Mouse (Mus musculus): ENCODE results near the gene Pgc. TPM values are rescaled to one million over a fixed set of nuclear protein-coding genes. Genes with fewer than 3 reads are reported as not detected.
A peak's percentile ranks its signal among the peaks of the same experiment; 100 is the strongest.

Pgc gene
- polyA plus RNA-seq, 1 experiment from 2014 or later: 0.17 TPM

- ATAC-seq (ENCODE audit: extremely low read depth, insufficient number of reproducible peaks, low FRiP score, low TSS enrichment): no peak
- H3K4me1 ChIP-seq: peaks cover 62% of the 10 kb centered on the region
Observed at GRCm38 (mm10) chr17:47754246-47754645, 27.6 kb downstream of the Pgc start.

GRCm38 (mm10) chr17:47756366-47756765 lies 29.7 kb downstream of the Pgc start:
- peak overlapping the region; percentile 20; the same call in 1 of the 2 replicates for H3K4me2 ChIP-seq
- peak overlapping the region; percentile 87 for H3K27ac ChIP-seq (replicated peaks)
- H3K9me3 ChIP-seq: 0 out of 2 replicates have a peak, but pooled peaks cover 4% of the 10 kb centered on the region
- no peak overlapping the region for H3K4me3 ChIP-seq
- H3K27me3 ChIP-seq (replicated peaks): no peaks in the 10 kb centered on the region
- peaks cover 12% of the 10 kb centered on the region for H3K36me3 ChIP-seq
- ATAC-seq (ENCODE audit: extremely low read depth, insufficient number of reproducible peaks, low FRiP score, low TSS enrichment): 0 out of 2 replicates have a peak, but pooled peaks have one; percentile 21
- peak overlapping the region; percentile 61 for H3K9ac ChIP-seq
- H3K4me1 ChIP-seq: peaks cover 67% of the 10 kb centered on the region
- WGBS: 11% methylated on average over 6 of the region's 6 CpGs

More at GRCm38 (mm10) chr17:47754246-47754645, 27.6 kb downstream of the Pgc start:
- H3K27me3 ChIP-seq (replicated peaks): no peaks in the 10 kb centered on the region
- peaks cover 20% of the 10 kb centered on the region for H3K36me3 ChIP-seq
- 74% methylated on average over 10 of the region's 13 CpGs for WGBS
- H3K9me3 ChIP-seq: 0 out of 2 replicates have a peak, but pooled peaks cover 4% of the 10 kb centered on the region
- 0 out of 2 replicates have a peak overlapping the region, but pooled peaks have one; percentile 38 for H3K27ac ChIP-seq (replicated peaks)
- H3K4me2 ChIP-seq: no peak overlapping the region
- H3K9ac ChIP-seq: peak overlapping the region; percentile 33; the same call in 1 of the 2 replicates
- no peak overlapping the region for H3K4me3 ChIP-seq

GRCm38 (mm10) chr17:47757056-47757610 lies 30.5 kb downstream of the Pgc start:
- H3K9me3 ChIP-seq: no peaks in the 10 kb centered on the region
- H3K27ac ChIP-seq (replicated peaks): peak overlapping the region; percentile 87
- 61% methylated on average over 7 of the region's 7 CpGs for WGBS
- peaks cover 69% of the 10 kb centered on the region for H3K4me1 ChIP-seq
- ATAC-seq (ENCODE audit: extremely low read depth, insufficient number of reproducible peaks, low FRiP score, low TSS enrichment): no peak
- no peak overlapping the region for H3K4me2 ChIP-seq
- H3K4me3 ChIP-seq: no peak overlapping the region
- peaks cover 5% of the 10 kb centered on the region; the same call in 1 of the 2 replicates for H3K36me3 ChIP-seq
- no peaks in the 10 kb centered on the region for H3K27me3 ChIP-seq (replicated peaks)
- peak overlapping the region; percentile 61 for H3K9ac ChIP-seq

- Histone ChIP-seq H3K4me1 (peaks cover 70% of the 10 kb centered on the region), H3K4me3 (no peak overlapping the region), H3K9me3 (no peaks in the 10 kb centered on the region), H3K4me2 (peak overlapping the region; percentile 55), H3K36me3 (no peaks in the 10 kb centered on the region), H3K9ac (peak overlapping the region; percentile 68), H3K27me3 (replicated peaks) (no peaks in the 10 kb centered on the region), H3K27ac (replicated peaks) (peak overlapping the region; percentile 72)
- WGBS: 49% methylated on average over 15 of the region's 15 CpGs
- ATAC-seq (ENCODE audit: extremely low read depth, insufficient number of reproducible peaks, low FRiP score, low TSS enrichment): 0 out of 2 replicates have a peak, but pooled peaks have one; percentile 12
Observed at GRCm38 (mm10) chr17:47759702-47760410, 33.2 kb downstream of the Pgc start.

GRCm38 (mm10) chr17:47762028-47762427 lies 35.4 kb downstream of the Pgc start:
- H3K4me1 ChIP-seq: peaks cover 57% of the 10 kb centered on the region
- peak overlapping the region; percentile 94 for H3K27ac ChIP-seq (replicated peaks)
- H3K27me3 ChIP-seq (replicated peaks): no peaks in the 10 kb centered on the region
- ATAC-seq (ENCODE audit: extremely low read depth, insufficient number of reproducible peaks, low FRiP score, low TSS enrichment): no peak
- H3K9ac ChIP-seq: peak overlapping the region; percentile 50
- no peaks in the 10 kb centered on the region for H3K9me3 ChIP-seq
- WGBS: 60% methylated on average over 7 of the region's 7 CpGs
- H3K36me3 ChIP-seq: no peaks in the 10 kb centered on the region
- H3K4me2 ChIP-seq: no peak overlapping the region
- H3K4me3 ChIP-seq: no peak overlapping the region

GRCm38 (mm10) chr17:47762518-47763340 lies 36.1 kb downstream of the Pgc start:
- Histone ChIP-seq H3K36me3 (no peaks in the 10 kb centered on the region), H3K4me3 (no peak overlapping the region), H3K4me2 (peak overlapping the region; percentile 29), H3K9ac (peak overlapping the region; percentile 50), H3K27me3 (replicated peaks) (no peaks in the 10 kb centered on the region), H3K9me3 (no peaks in the 10 kb centered on the region), H3K4me1 (peaks cover 50% of the 10 kb centered on the region), H3K27ac (replicated peaks) (peak overlapping the region; percentile 94)
- peak; percentile 38; the same call in 1 of the 2 replicates for ATAC-seq (ENCODE audit: extremely low read depth, insufficient number of reproducible peaks, low FRiP score, low TSS enrichment)
- WGBS: 38% methylated on average over 13 of the region's 13 CpGs

- Histone ChIP-seq H3K36me3 (no peaks in the 10 kb centered on the region; the same call in 1 of the 2 replicates), H3K4me3 (no peak overlapping the region), H3K27ac (replicated peaks) (no peak overlapping the region), H3K4me1 (peaks cover 40% of the 10 kb centered on the region), H3K4me2 (no peak overlapping the region), H3K9ac (no peak overlapping the region), H3K9me3 (no peaks in the 10 kb centered on the region), H3K27me3 (replicated peaks) (no peaks in the 10 kb centered on the region)
- WGBS: 79% methylated on average over 4 of the region's 4 CpGs
- ATAC-seq (ENCODE audit: extremely low read depth, insufficient number of reproducible peaks, low FRiP score, low TSS enrichment): no peak
Observed at GRCm38 (mm10) chr17:47765986-47766385, 39.3 kb downstream of the Pgc start.

- 89% methylated on average over 6 of the region's 6 CpGs for WGBS
Observed at GRCm38 (mm10) chr17:47766407-47767043, 39.9 kb downstream of the Pgc start.

GRCm38 (mm10) chr17:47767081-47767455 lies 40.4 kb downstream of the Pgc start:
- Histone ChIP-seq H3K27ac (replicated peaks) (no peak overlapping the region), H3K9ac (no peak overlapping the region), H3K9me3 (peaks cover 5% of the 10 kb centered on the region; the same call in 1 of the 2 replicates), H3K27me3 (replicated peaks) (no peaks in the 10 kb centered on the region), H3K36me3 (peaks cover 3% of the 10 kb centered on the region), H3K4me2 (no peak overlapping the region), H3K4me1 (peaks cover 38% of the 10 kb centered on the region), H3K4me3 (no peak overlapping the region)
- 80% methylated on average over 2 of the region's 2 CpGs for WGBS
- ATAC-seq (ENCODE audit: extremely low read depth, insufficient number of reproducible peaks, low FRiP score, low TSS enrichment): no peak

More at GRCm38 (mm10) chr17:47766407-47767043, 39.9 kb downstream of the Pgc start:
- no peaks in the 10 kb centered on the region for H3K27me3 ChIP-seq (replicated peaks)
- peaks cover 40% of the 10 kb centered on the region for H3K4me1 ChIP-seq
- H3K9ac ChIP-seq: no peak overlapping the region
- H3K4me2 ChIP-seq: no peak overlapping the region
- no peak for ATAC-seq (ENCODE audit: extremely low read depth, insufficient number of reproducible peaks, low FRiP score, low TSS enrichment)
- no peak overlapping the region for H3K27ac ChIP-seq (replicated peaks)
- H3K9me3 ChIP-seq: no peaks in the 10 kb centered on the region
- no peaks in the 10 kb centered on the region; the same call in 1 of the 2 replicates for H3K36me3 ChIP-seq
- no peak overlapping the region for H3K4me3 ChIP-seq

- peaks cover 11% of the 10 kb centered on the region; the same call in 1 of the 2 replicates for H3K9me3 ChIP-seq
- H3K27ac ChIP-seq (replicated peaks): no peak overlapping the region
- peaks cover 33% of the 10 kb centered on the region for H3K4me1 ChIP-seq
- peaks cover 9% of the 10 kb centered on the region for H3K36me3 ChIP-seq
- H3K4me2 ChIP-seq: no peak overlapping the region
- no peak overlapping the region for H3K9ac ChIP-seq
- H3K4me3 ChIP-seq: no peak overlapping the region
- 51% methylated on average over 17 of the region's 17 CpGs for WGBS
- no peaks in the 10 kb centered on the region for H3K27me3 ChIP-seq (replicated peaks)
- no peak for ATAC-seq (ENCODE audit: extremely low read depth, insufficient number of reproducible peaks, low FRiP score, low TSS enrichment)
Observed at GRCm38 (mm10) chr17:47767456-47768141, 41.0 kb downstream of the Pgc start.

Data from heart, embryonic 13.5 days (tissue).